Mouse (Mus musculus) midbrain, postnatal 0 days (tissue): Measurements from ENCODE around the gene Gm28043. TPM values are rescaled to one million over a fixed set of nuclear protein-coding genes. Genes with fewer than 3 reads are reported as not detected.

Experiments
- ATAC-seq: fragments of 200-750 bp; cut with Nextera tagmentation; 2 replicates; pipeline ENCODE4 v1.8.0; 2017; ENCODE audit warnings: moderate number of reproducible peaks, mild to moderate bottlenecking, moderate TSS enrichment, moderate library complexity; ENCODE audit not compliant: low FRiP score
- DNase-seq: peaks from one replicate; pipeline ENCODE4 v3.0.0-alpha.2; 2015; ENCODE audit warnings: low spot score
- H3K27ac ChIP-seq: fragments of 300-500 bp; sonication (generic); 2 replicates; pipeline ENCODE4 v1.5.1; 2014; ENCODE audit warnings: low read depth, mild to moderate bottlenecking, low read length, mixed read lengths
- H3K27me3 ChIP-seq: fragments of 300-500 bp; sonication (generic); 2 replicates; pipeline ENCODE4 v1.6.1; 2014; ENCODE audit warnings: low read length, control low read depth, mixed read lengths; ENCODE audit not compliant: insufficient read depth
- H3K36me3 ChIP-seq: fragments of 300-500 bp; sonication (generic); 2 replicates; pipeline ENCODE4 v1.6.1; 2014; ENCODE audit warnings: low read length, control low read depth, mixed read lengths; ENCODE audit not compliant: insufficient read depth
- H3K4me1 ChIP-seq: fragments of 300-500 bp; sonication (generic); 2 replicates; pipeline ENCODE4 v1.6.1; 2014; ENCODE audit warnings: mild to moderate bottlenecking, control low read depth, antibody characterized with exemption, low read length, mixed read lengths; ENCODE audit not compliant: insufficient read depth
- H3K4me2 ChIP-seq: fragments of 300-500 bp; sonication (generic); 2 replicates; pipeline ENCODE4 v1.6.1; 2014; ENCODE audit warnings: low read depth, mild to moderate bottlenecking, low read length, mixed read lengths; ENCODE audit not compliant: poor library complexity, severe bottlenecking
- H3K4me3 ChIP-seq: fragments of 300-500 bp; sonication (generic); 2 replicates; pipeline ENCODE4 v1.5.1; 2014; ENCODE audit warnings: low read depth, mild to moderate bottlenecking, low read length, moderate library complexity
- H3K9ac ChIP-seq: fragments of 300-500 bp; sonication (generic); replicated peaks from 2 replicates; pipeline ENCODE4 v1.6.1; 2014; ENCODE audit warnings: mild to moderate bottlenecking, low read length, moderate library complexity, mixed read lengths; ENCODE audit not compliant: poor library complexity, severe bottlenecking
- H3K9me3 ChIP-seq: fragments of 300-500 bp; sonication (generic); 2 replicates; pipeline ENCODE4 v1.6.1; 2016; ENCODE audit warnings: low read length, control low read depth
- CTCF ChIP-seq: IDR thresholded peaks from 2 replicates; pipeline ENCODE4 v1.5.1; 2016; ENCODE audit warnings: antibody characterized with exemption, mild to moderate bottlenecking
- WGBS: fragments of 180-500 bp; shearing (Covaris S2); extraction: QIAGEN DNeasy Blood & Tissue Kit; methylation state at CpG from one replicate; pipeline ENCODE4 v1.1.7; 2014; 5-methylcytosine and 5-hydroxymethylcytosine counted together
- polyA plus RNA-seq: library from polyadenylated mRNA; unstranded; fragments of >200 nt; fragmentation: Nextera tagmentation; extraction: Ambion mirVana; gene quantifications from 2 replicates; pipeline ENCODE4 v1.2.1, GENCODE M21; 2015
- total RNA-seq: library from RNA; depleted of rRNA; stranded (reverse); fragments of >200 nt; gene quantifications from 2 replicates; pipeline ENCODE4 v1.2.3, GENCODE M21; 2014

The Gm28043 gene
- total and polyA plus RNA-seq, 2 experiments from 2014 or later = 1.7 to 3.8 TPM

GRCm38 (mm10) chr17:29702938-29703710, 88.4 kb downstream of the Gm28043 start:
- 75% methylated on average over 4 of the region's 4 CpGs for WGBS
- no peaks in the 10 kb centered on the region for H3K27me3 ChIP-seq
- H3K4me3 ChIP-seq = no peak overlapping the region
- no peak overlapping the region for H3K27ac ChIP-seq
- no peaks in the 10 kb centered on the region for H3K9me3 ChIP-seq
- DNase-seq = peak; percentile 21
- no peak for ATAC-seq
- H3K4me2 ChIP-seq = no peak overlapping the region
- TF ChIP-seq CTCF = peak; percentile 11; the same call in 1 of the 2 replicates
- no peak overlapping the region for H3K9ac ChIP-seq
- H3K36me3 ChIP-seq = peaks cover 30% of the 10 kb centered on the region
- H3K4me1 ChIP-seq = no peaks in the 10 kb centered on the region

- peaks cover 26% of the 10 kb centered on the region for H3K36me3 ChIP-seq
- no peak overlapping the region for H3K9ac ChIP-seq
- peak; percentile 75 for DNase-seq
- H3K4me2 ChIP-seq = no peak overlapping the region
- H3K9me3 ChIP-seq = no peaks in the 10 kb centered on the region
- no peaks in the 10 kb centered on the region for H3K27me3 ChIP-seq
- peak; percentile 48 for ATAC-seq
- no peak overlapping the region for H3K27ac ChIP-seq
- H3K4me1 ChIP-seq = no peaks in the 10 kb centered on the region
- 29% methylated on average over 3 of the region's 3 CpGs for WGBS
- peak; percentile 91 for TF ChIP-seq CTCF
- H3K4me3 ChIP-seq = no peak overlapping the region
Measured at GRCm38 (mm10) chr17:29704781-29705180, 90.1 kb downstream of the Gm28043 start.

GRCm38 (mm10) chr17:29705881-29706280, 91.2 kb downstream of the Gm28043 start:
- WGBS = 82% methylated on average over 5 of the region's 5 CpGs

GRCm38 (mm10) chr17:29706981-29707545, 92.4 kb downstream of the Gm28043 start:
- ATAC-seq = no peak
- Histone ChIP-seq H3K27me3 (no peaks in the 10 kb centered on the region), H3K36me3 (peaks cover 7% of the 10 kb centered on the region), H3K27ac (no peak overlapping the region), H3K4me2 (no peak overlapping the region), H3K4me3 (no peak overlapping the region), H3K9ac (0 out of 2 replicates have a peak overlapping the region, but pooled peaks have one; percentile 19), H3K9me3 (no peaks in the 10 kb centered on the region), H3K4me1 (no peaks in the 10 kb centered on the region)
- DNase-seq = no peak
- 28% methylated on average over 5 of the region's 5 CpGs for WGBS
- no peak for TF ChIP-seq CTCF

More at GRCm38 (mm10) chr17:29705881-29706280, 91.2 kb downstream of the Gm28043 start:
- no peaks in the 10 kb centered on the region for H3K9me3 ChIP-seq
- H3K4me1 ChIP-seq = no peaks in the 10 kb centered on the region
- H3K36me3 ChIP-seq = peaks cover 16% of the 10 kb centered on the region
- no peaks in the 10 kb centered on the region for H3K27me3 ChIP-seq
- no peak overlapping the region for H3K4me2 ChIP-seq
- no peak for TF ChIP-seq CTCF
- H3K4me3 ChIP-seq = no peak overlapping the region
- no peak overlapping the region for H3K27ac ChIP-seq
- ATAC-seq (no peak), DNase-seq (no peak)
- no peak overlapping the region for H3K9ac ChIP-seq

GRCm38 (mm10) chr17:29708783-29709182, 94.1 kb downstream of the Gm28043 start:
- no peak overlapping the region for H3K27ac ChIP-seq
- no peaks in the 10 kb centered on the region for H3K27me3 ChIP-seq
- H3K4me1 ChIP-seq = no peaks in the 10 kb centered on the region
- DNase-seq (no peak), ATAC-seq (no peak)
- peak overlapping the region; percentile 33; the same call in 1 of the 2 replicates for H3K9ac ChIP-seq
- H3K9me3 ChIP-seq = no peaks in the 10 kb centered on the region
- no peaks in the 10 kb centered on the region for H3K36me3 ChIP-seq
- TF ChIP-seq CTCF = no peak
- WGBS = 79% methylated on average over 5 of the region's 5 CpGs
- H3K4me3 ChIP-seq = no peak overlapping the region
- no peak overlapping the region for H3K4me2 ChIP-seq

- Histone ChIP-seq H3K4me3 (no peak overlapping the region), H3K4me2 (no peak overlapping the region), H3K27ac (peak overlapping the region; percentile 38; the same call in 1 of the 2 replicates), H3K36me3 (no peaks in the 10 kb centered on the region), H3K9ac (no peak overlapping the region), H3K4me1 (no peaks in the 10 kb centered on the region), H3K27me3 (no peaks in the 10 kb centered on the region), H3K9me3 (no peaks in the 10 kb centered on the region)
- ATAC-seq (no peak), DNase-seq (peak; percentile 53)
- 58% methylated on average over 11 of the region's 11 CpGs for WGBS
- TF ChIP-seq CTCF = no peak
Measured at GRCm38 (mm10) chr17:29710562-29711044, 95.9 kb downstream of the Gm28043 start.
